Mouse (Mus musculus) MEL (cell line): Measurements from ENCODE around the gene Spon2. TPM values are rescaled to one million over a fixed set of nuclear protein-coding genes. Genes with fewer than 3 reads are reported as not detected.

Experiments
- DNase-seq: peaks from one replicate; pipeline ENCODE4 v3.0.0; 2011; ENCODE audit warnings: low read depth, low spot score
- H3K27ac ChIP-seq: 2 replicates; pipeline ENCODE4 v1.5.1; 2012; ENCODE audit warnings: low read depth, mild to moderate bottlenecking, control low read depth, low read length, moderate library complexity; ENCODE audit not compliant: control insufficient read depth
- H3K27me3 ChIP-seq, 2 experiments: fragments of 150-350 bp in 1 of 2; sonication (generic) in 1 of 2; 2 replicates each; pipeline ENCODE4 v1.6.1; 2012; ENCODE audit warnings: low read length in 2 of 2, mild to moderate bottlenecking in 2 of 2, improper control_type of control experiment in 1 of 2, moderate library complexity in 1 of 2; ENCODE audit not compliant: insufficient read depth in 2 of 2, control insufficient read depth in 1 of 2
- H3K36me3 ChIP-seq, 2 experiments: 2 replicates each; pipeline ENCODE4 v1.6.1; 2012 to 2014; ENCODE audit warnings: low read length in 2 of 2, improper control_type of control experiment in 1 of 2, inconsistent platforms in 1 of 2, mild to moderate bottlenecking in 1 of 2; ENCODE audit not compliant: insufficient read depth in 2 of 2, control insufficient read depth in 1 of 2
- H3K4me1 ChIP-seq, 2 experiments: fragments of 150-350 bp in 1 of 2; sonication (generic) in 1 of 2; 2 replicates each; pipeline ENCODE4 v1.6.1; 2012; ENCODE audit warnings: low read length in 2 of 2, improper control_type of control experiment in 1 of 2, mild to moderate bottlenecking in 1 of 2; ENCODE audit not compliant: insufficient read depth in 2 of 2, control insufficient read depth in 1 of 2
- H3K4me3 ChIP-seq, 2 experiments: fragments of 150-350 bp in 1 of 2; sonication (generic) in 1 of 2; 2 replicates each; pipeline ENCODE4 v1.5.1; 2012; ENCODE audit warnings: low read depth in 2 of 2, low read length in 2 of 2, mild to moderate bottlenecking in 2 of 2, moderate library complexity in 2 of 2, control low read depth in 1 of 2, improper control_type of control experiment in 1 of 2; ENCODE audit not compliant: control insufficient read depth in 1 of 2, insufficient read depth in 1 of 2
- H3K79me2 ChIP-seq: 2 replicates; pipeline ENCODE4 v1.6.1; 2012; ENCODE audit warnings: mild to moderate bottlenecking, low read length, moderate library complexity; ENCODE audit not compliant: control insufficient read depth, poor library complexity, insufficient read depth
- H3K9ac ChIP-seq: 2 replicates; pipeline ENCODE4 v1.6.1; 2012; ENCODE audit warnings: low read depth, mild to moderate bottlenecking, control low read depth, low read length, moderate library complexity; ENCODE audit not compliant: control insufficient read depth, poor library complexity, severe bottlenecking
- H3K9me3 ChIP-seq: fragments of 150-350 bp; sonication (generic); replicated peaks from 2 replicates; pipeline ENCODE4 v1.6.1; 2012; ENCODE audit warnings: mild to moderate bottlenecking, low read length, improper control_type of control experiment, moderate library complexity; ENCODE audit not compliant: insufficient read depth
- BHLHE40 ChIP-seq: IDR thresholded peaks from 2 replicates; pipeline ENCODE4 v1.6.1; 2012; ENCODE audit warnings: low read depth, mild to moderate bottlenecking, inconsistent platforms, low read length, improper control_type of control experiment, borderline replicate concordance
- CHD2 ChIP-seq: IDR thresholded peaks from 2 replicates; pipeline ENCODE4 v1.6.1; 2011; ENCODE audit warnings: low read length, improper control_type of control experiment
- E2F4 ChIP-seq: IDR thresholded peaks from 2 replicates; pipeline ENCODE4 v1.6.1; 2011; ENCODE audit warnings: low read depth, low read length, improper control_type of control experiment, borderline replicate concordance
- ELF1 ChIP-seq: IDR thresholded peaks from 2 replicates; pipeline ENCODE4 v1.6.1; 2014; ENCODE audit warnings: low read depth, mild to moderate bottlenecking, inconsistent platforms, low read length, improper control_type of control experiment, moderate library complexity
- EP300 ChIP-seq, 2 experiments: IDR thresholded peaks; 2 replicates each; pipeline ENCODE4 v1.6.1; 2011; ENCODE audit warnings: improper control_type of control experiment in 2 of 2, low read length in 2 of 2, low read depth in 1 of 2, mild to moderate bottlenecking in 1 of 2
- GATA1 ChIP-seq: IDR thresholded peaks from 2 replicates; pipeline ENCODE4 v1.6.1; 2011; ENCODE audit warnings: low read depth, low read length, improper control_type of control experiment
- HCFC1 ChIP-seq: IDR thresholded peaks from 2 replicates; pipeline ENCODE4 v1.6.1; 2012; ENCODE audit warnings: low read depth, mild to moderate bottlenecking, inconsistent platforms, low read length, improper control_type of control experiment, moderate library complexity
- MAX ChIP-seq: IDR thresholded peaks from 2 replicates; pipeline ENCODE4 v1.6.1; 2011; ENCODE audit warnings: low read length, improper control_type of control experiment
- MEF2A ChIP-seq: IDR thresholded peaks from 2 replicates; pipeline ENCODE4 v1.6.1; 2014; ENCODE audit warnings: low read depth, mild to moderate bottlenecking, inconsistent platforms, low read length, improper control_type of control experiment; ENCODE audit not compliant: poor library complexity, insufficient replicate concordance, severe bottlenecking; ENCODE audit errors: extremely low read depth
- MXI1 ChIP-seq: IDR thresholded peaks from 2 replicates; pipeline ENCODE4 v1.6.1; 2011; ENCODE audit warnings: mild to moderate bottlenecking, low read depth, low read length, improper control_type of control experiment
- MYC ChIP-seq: IDR thresholded peaks from 2 replicates; pipeline ENCODE4 v1.6.1; 2011; ENCODE audit warnings: low read depth, mild to moderate bottlenecking, low read length, improper control_type of control experiment, moderate library complexity
- NELFE ChIP-seq: IDR thresholded peaks from 2 replicates; pipeline ENCODE4 v1.6.1; 2011; ENCODE audit warnings: low read depth, low read length, improper control_type of control experiment
- NRF1 ChIP-seq: IDR thresholded peaks from 2 replicates; pipeline ENCODE4 v1.6.1; 2014; ENCODE audit warnings: low read depth, mild to moderate bottlenecking, inconsistent platforms, low read length, improper control_type of control experiment, moderate library complexity; ENCODE audit not compliant: poor library complexity, insufficient read depth, severe bottlenecking
- RAD21 ChIP-seq: IDR thresholded peaks from 2 replicates; pipeline ENCODE4 v1.6.1; 2011; ENCODE audit warnings: mild to moderate bottlenecking, low read depth, low read length, improper control_type of control experiment
- RCOR1 ChIP-seq: IDR thresholded peaks from 2 replicates; pipeline ENCODE4 v1.6.1; 2012; ENCODE audit warnings: low read depth, mild to moderate bottlenecking, inconsistent platforms, low read length, improper control_type of control experiment
- TAL1 ChIP-seq: IDR thresholded peaks from 2 replicates; pipeline ENCODE4 v1.6.1; 2012; ENCODE audit warnings: mild to moderate bottlenecking, inconsistent platforms, low read length, moderate library complexity, mixed read lengths
- TCF12 ChIP-seq: IDR thresholded peaks from 2 replicates; pipeline ENCODE4 v1.6.1; 2014; ENCODE audit warnings: low read depth, mild to moderate bottlenecking, inconsistent platforms, low read length, improper control_type of control experiment, moderate library complexity
- USF1 ChIP-seq: IDR thresholded peaks from 2 replicates; pipeline ENCODE4 v1.6.1; 2014; ENCODE audit warnings: low read depth, mild to moderate bottlenecking, inconsistent platforms, low read length, improper control_type of control experiment, moderate library complexity
- ZKSCAN1 ChIP-seq: IDR thresholded peaks from 2 replicates; pipeline ENCODE4 v1.6.1; 2012; ENCODE audit warnings: low read depth, mild to moderate bottlenecking, inconsistent platforms, low read length, improper control_type of control experiment, moderate library complexity
- ZMIZ1 ChIP-seq: IDR thresholded peaks from 2 replicates; pipeline ENCODE4 v1.6.1; 2012; ENCODE audit warnings: low read depth, mild to moderate bottlenecking, inconsistent platforms, low read length, improper control_type of control experiment, moderate library complexity
- ZNF384 ChIP-seq: IDR thresholded peaks from 2 replicates; pipeline ENCODE4 v1.6.1; 2012; ENCODE audit warnings: low read depth, mild to moderate bottlenecking, inconsistent platforms, low read length, improper control_type of control experiment
- polyA plus RNA-seq, 2 experiments: library from polyadenylated mRNA; stranded (reverse) in 1 of 2; unstranded in 1 of 2; fragments of >175 nt in 1 of 2; fragments of >200 nt in 1 of 2; gene quantifications; 2 replicates each; pipeline versions ENCODE4 v1.2.1 to v1.2.4; 2012; ENCODE audit warnings: low replicate concordance in 2 of 2, low read depth in 1 of 2; ENCODE audit not compliant: insufficient read length in 2 of 2, insufficient read depth in 1 of 2, missing spikeins in 1 of 2
- total RNA-seq: library from RNA; depleted of rRNA; stranded (reverse); fragments of 300-350 nt; gene quantifications from 2 replicates; pipeline ENCODE4 v1.2.3, GENCODE M21; 2012

Gene Spon2
- total and polyA plus RNA-seq, 3 experiments = 2.6 to 3.1 TPM; not detected in 1

- Histone ChIP-seq H3K27ac (peak overlapping the region; percentile 2), H3K4me1 (peaks cover 40 to 49% of the 10 kb centered on the region in 2 experiments), H3K4me3 (no peak overlapping the region), H3K27me3 (peaks cover 0 to 1% of the 10 kb centered on the region in 2 experiments; a peak in 2 of 4 replicates), H3K9ac (no peak overlapping the region), H3K9me3 (no peaks in the 10 kb centered on the region), H3K36me3 (peaks cover 0 to 46% of the 10 kb centered on the region in 2 experiments; a peak in 2 of 4 replicates), H3K79me2 (no peaks in the 10 kb centered on the region)
- DNase-seq = peak; percentile 54
- TF ChIP-seq TCF12 = no peak
- no peak for TF ChIP-seq MXI1
- TF ChIP-seq NELFE = no peak
- no peak for TF ChIP-seq HCFC1
- TF ChIP-seq NRF1 = no peak
- TF ChIP-seq GATA1 = peak; percentile 60
- TF ChIP-seq RCOR1 = peak; percentile 38; the same call in 1 of the 2 replicates
- TF ChIP-seq MAX = no peak
- no peak for TF ChIP-seq TAL1
- peak; percentile 47 to 52; a peak in 2 of 4 replicates for TF ChIP-seq EP300 (IDR thresholded peaks at IDR 0.05; ENCODE audit: low read depth in 1 of 2, low read length in 2 of 2)
- TF ChIP-seq CHD2 = no peak
- no peak for TF ChIP-seq ZNF384
- no peak for TF ChIP-seq RAD21
- 0 out of 2 replicates have a peak, but pooled peaks have one; percentile 17 for TF ChIP-seq BHLHE40
- no peak for TF ChIP-seq ZKSCAN1
- no peak for TF ChIP-seq MEF2A
- no peak for TF ChIP-seq ZMIZ1
- no peak for TF ChIP-seq MYC
- no peak for TF ChIP-seq E2F4
- no peak for TF ChIP-seq ELF1
- TF ChIP-seq USF1 = no peak
Measured at GRCm38 (mm10) chr5:33222841-33223744, 4.8 kb upstream of the Spon2 start.
